Mouse (Mus musculus) CD8-positive naive resting alpha-beta T cell, adult 2 months (primary cell): Measurements from ENCODE around the gene Cemip.

ENCODE experiments used
- DNase-seq, 2 experiments: peaks; one replicate each; pipeline ENCODE4 v3.0.0; 2022; ENCODE audit warnings: low read depth in 2 of 2, low spot score in 2 of 2

Cemip gene

GRCm38 (mm10) chr7:84096501-84096900, 10.2 kb upstream of the Cemip start:
- DNase-seq: no peak

DNA sequence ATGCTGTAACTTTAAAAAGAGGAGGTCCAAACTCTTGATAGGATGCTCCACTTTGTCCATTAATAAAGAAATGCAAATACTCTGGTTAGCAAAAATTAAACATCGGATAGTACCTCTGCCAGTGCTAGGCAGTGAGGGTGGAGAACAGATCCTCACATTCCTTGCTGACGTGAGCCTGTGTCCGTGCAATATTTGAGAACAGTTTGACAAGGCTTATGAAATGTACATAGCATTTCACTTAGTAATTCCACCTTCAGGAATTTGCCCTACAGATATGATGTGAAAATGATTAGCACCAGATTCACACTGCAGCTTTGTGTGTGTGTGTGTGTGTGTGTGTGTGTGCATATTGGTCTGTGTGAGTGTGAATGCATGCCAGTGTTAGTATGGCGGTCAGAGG, 4.5 kb upstream of the Cemip start:
- no peak for DNase-seq

DNA sequence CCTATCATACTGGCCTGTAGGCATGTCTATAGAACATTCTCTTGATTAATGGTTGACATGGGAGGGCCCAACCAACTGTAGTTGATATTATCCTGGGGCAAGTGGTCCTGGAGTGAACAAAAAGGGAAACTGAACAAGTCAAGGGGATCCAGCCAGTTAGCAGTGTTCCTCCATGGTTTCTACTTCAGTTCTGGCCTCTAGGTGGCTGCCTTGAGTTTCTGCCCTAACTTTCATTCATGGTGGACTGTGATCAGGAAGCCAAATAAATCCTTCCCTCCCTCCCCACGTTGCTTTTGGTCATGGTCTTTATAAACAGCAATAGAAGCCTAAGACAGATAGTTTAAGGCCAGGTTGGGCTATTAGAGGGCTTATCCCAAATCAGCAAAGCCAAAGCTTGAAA, 3.5 kb upstream of the Cemip start:
- no peak for DNase-seq

DNA sequence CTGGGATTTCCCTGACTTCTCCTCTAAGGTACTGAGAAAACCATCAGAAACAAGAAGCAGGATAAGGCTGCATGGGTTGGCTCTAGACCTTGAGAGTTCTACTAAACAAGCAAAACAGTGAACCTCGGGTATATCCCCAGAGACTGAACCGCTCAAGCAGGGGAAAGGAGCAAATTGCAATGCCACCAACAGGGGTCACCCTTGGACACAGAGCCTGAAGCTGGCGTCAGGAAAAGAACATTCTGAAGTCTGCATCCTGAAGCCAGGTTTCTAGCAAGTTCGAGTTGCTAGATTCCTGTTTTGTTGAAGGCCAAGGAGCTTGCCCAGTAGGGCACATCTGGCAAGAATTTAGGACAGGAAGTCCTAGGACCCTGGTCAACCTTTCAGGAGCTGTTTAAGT, 2.7 kb upstream of the Cemip start:
- DNase-seq: peak; percentile 28 to 36

GRCm38 (mm10) chr7:84088191-84088590, 1.9 kb upstream of the Cemip start:
- no peak for DNase-seq

DNA sequence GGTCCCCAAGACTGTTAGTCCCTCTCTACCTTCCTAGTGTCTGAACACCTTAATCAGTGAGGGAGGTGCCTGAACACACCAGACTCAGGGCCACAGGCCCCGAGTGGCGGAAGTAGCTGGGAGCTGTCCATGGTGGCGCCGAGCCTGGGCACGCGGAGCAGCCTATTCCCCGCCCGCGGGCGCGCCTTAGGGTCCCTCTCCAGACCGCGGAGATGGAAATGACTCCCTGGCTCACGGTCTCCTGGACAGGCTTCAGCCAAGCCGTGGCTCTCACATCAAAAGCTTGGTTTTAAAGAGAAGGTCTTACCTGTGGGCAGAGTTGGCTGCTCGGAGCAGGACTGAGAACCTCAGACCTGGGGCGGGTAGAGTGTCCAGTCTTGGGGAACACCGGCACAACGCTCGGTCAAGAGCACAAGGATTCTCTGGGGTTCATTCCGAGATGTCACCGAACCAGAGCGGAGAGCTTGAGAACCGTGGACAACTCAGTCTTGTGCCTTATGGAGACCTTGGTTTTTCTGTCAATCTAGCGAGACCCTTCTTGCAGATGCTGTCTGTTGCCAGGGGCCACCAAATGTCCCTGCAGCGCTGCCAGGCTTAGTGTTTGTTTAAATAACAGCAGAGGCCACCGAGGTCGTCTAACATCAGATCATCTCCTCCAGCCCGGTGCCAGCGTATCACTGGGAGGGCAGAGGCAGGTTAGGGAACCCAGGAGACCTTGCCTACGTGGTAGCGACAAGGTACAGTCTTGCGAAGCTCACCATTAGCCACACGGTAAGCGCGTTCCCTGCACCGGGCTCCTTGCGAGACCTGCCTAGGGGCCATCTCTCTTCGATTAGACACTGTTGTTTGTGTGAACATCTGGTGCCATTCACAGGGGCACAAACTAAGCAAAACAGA, 1.0 kb downstream of the Cemip start:
- no peak for DNase-seq

- no peak for DNase-seq
These were observed 8.9 kb downstream of the Cemip start for GRCm38 (mm10) chr7:84077257-84078013.

- DNase-seq: no peak
These were observed 12.0 kb downstream of the Cemip start for GRCm38 (mm10) chr7:84074266-84074665.

- DNase-seq: no peak
These were observed 12.4 kb downstream of the Cemip start for GRCm38 (mm10) chr7:84073856-84074255.

- no peak for DNase-seq
These were observed 17.4 kb downstream of the Cemip start for GRCm38 (mm10) chr7:84068931-84069330.

- DNase-seq: no peak
These were observed 26.5 kb downstream of the Cemip start for GRCm38 (mm10) chr7:84059799-84060198.

GRCm38 (mm10) chr7:84055961-84056629, 30.2 kb downstream of the Cemip start:
- no peak for DNase-seq

GRCm38 (mm10) chr7:84053856-84054255, 32.4 kb downstream of the Cemip start:
- DNase-seq: no peak

DNA sequence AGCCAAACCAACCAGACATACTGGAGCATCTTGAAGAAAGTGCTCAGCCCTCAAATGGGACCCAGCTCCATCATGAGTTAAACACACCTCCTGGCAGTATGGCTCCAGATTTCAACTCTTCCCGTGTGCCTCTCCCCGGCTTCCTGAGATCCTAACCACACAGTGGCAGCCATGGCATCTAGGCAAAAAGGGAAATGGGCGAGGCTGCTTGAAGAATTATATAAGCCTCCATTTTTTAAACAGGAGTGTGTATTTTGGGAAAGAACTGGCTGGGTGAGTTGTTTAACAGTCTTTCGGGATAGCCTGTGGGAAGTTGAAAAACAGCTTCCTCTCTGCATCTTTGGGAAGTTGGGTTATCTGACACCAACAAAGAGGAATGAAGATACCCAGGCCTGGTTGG, 34.9 kb downstream of the Cemip start:
- no peak for DNase-seq

- DNase-seq: no peak
These were observed 40.8 kb downstream of the Cemip start for GRCm38 (mm10) chr7:84045546-84045945.

- DNase-seq: no peak
These were observed 41.6 kb downstream of the Cemip start for GRCm38 (mm10) chr7:84044581-84045290.

DNA sequence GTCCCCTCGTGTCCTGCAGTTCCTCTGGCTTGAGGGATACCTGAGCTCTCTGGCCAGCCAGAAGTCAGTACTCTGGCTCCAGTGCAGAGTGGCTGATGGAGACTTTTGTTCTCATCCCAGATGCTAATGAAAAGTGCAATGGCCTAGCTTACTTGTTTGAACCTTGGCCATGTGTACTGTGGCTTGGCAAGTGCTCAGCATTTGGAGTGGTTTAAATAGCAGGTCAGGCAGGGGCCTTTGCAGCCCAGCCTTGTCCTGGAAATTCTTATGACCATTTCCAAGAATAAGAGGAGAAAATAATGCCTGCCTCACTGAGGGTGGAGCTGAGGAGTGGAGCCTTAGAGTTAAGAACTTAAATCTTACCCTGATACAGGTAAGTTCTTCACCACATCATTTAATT, 43.6 kb downstream of the Cemip start:
- DNase-seq: no peak

DNA sequence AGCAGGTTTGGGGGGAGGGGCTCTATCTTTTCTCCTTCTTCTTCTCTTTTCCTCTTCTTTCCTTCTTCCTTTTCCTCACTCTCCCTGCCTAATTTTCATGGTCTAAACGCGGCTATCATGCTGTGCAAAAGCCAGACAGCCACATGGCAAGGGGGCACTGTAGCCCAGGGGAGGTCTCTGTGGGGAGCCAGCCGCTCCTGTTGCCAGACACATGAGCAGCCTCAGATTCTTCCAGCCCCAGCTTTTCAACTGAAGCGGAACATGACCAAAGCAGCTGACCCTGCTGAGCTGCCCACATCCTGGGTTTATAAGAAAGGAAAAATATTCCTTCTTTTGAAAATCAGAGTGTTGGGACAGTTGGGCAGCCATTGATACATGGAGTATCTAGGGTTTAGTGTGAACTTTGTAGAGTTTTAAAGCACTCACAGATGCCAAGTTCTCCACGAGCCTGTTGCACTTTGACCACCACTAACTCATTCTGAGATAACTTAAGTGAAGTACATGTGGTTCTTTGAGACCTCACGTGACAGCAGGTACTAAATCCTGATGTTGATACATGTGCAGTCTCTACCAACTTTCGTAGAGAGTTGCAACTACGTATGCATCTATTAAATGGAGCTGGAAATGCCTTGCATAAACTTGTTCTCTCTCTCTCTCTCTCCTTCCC, 46.3 kb downstream of the Cemip start:
- no peak for DNase-seq

- no peak for DNase-seq
These were observed 47.7 kb downstream of the Cemip start for GRCm38 (mm10) chr7:84038642-84039041.

- DNase-seq: no peak
These were observed 53.5 kb downstream of the Cemip start for GRCm38 (mm10) chr7:84032831-84033230.
